Mouse (Mus musculus) heart, postnatal 36 days (tissue): ENCODE results near the gene Utp15. TPM values are rescaled to one million over a fixed set of nuclear protein-coding genes. Genes with fewer than 3 reads are reported as not detected.

Experiments
- total RNA-seq, 2 experiments: library from RNA; stranded (reverse); gene quantifications; 2 replicates each; pipeline ENCODE4 v1.2.3; 2021

The Utp15 gene
- total RNA-seq, 2 experiments from 2014 or later: 5.2 to 6.6 TPM

Other genes with a start within 250 kb of the Utp15 start
- 1 to 10 TPM; 4.5 to 4.9 TPM for gene Arhgef28, start 56.6 kb downstream of the Utp15 start, total RNA-seq
- gene Ankra2, start within 50 bp of the Utp15 start, total RNA-seq: 10 to 100 TPM; 36.4 to 39.9 TPM
- not detected for gene Gm21976, start 16.8 kb upstream of the Utp15 start, total RNA-seq
- gene Btf3, start 54.0 kb upstream of the Utp15 start, total RNA-seq: 100 to 1,000 TPM; 212 to 214 TPM
- gene Foxd1, start 91.2 kb upstream of the Utp15 start, total RNA-seq: under 1 TPM; 0.05 to 0.08 TPM
- gene Gm10320, start 229.0 kb upstream of the Utp15 start, total RNA-seq: not detected